Mouse (Mus musculus): ENCODE results near the gene Ermard.

DNA sequence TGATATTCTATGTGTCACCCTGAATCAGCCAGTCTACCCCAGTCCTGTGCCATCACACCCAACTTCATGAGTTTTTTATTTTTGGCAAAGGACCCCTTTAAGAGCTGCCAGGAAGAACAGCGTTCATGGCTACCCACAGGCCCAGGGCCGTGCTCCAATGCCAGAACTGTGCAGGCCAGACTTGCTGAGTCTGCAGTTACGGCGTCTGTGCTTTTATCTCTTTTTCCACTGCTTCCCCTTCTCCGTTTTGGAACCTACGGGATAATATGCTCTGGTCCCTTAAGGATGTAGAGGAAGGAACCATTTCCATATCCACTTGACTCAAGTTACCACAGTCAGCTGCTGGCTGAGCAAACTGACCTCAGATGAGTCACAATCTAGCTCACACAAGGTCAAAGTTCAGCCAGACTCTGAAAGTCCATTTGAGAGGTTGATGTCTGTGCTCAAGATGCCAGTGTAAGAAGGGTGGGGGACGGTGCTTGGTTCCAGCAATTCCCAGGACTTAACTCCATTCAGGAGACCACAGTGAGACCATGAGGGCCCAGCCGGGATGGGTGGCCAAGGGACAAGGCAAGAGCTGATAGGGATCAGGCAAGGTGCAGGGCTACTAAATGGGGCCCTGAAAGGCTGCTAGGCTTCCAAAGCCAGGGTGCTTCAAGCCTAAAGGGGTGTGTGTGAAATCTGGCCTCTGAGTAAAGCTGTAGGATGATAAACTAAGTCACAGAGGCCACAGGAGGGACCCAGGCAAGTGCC is 27.2 kb downstream of the Ermard start:
- no peak for TF ChIP-seq CTCF (IDR thresholded peaks at IDR 0.05; ENCODE audit: low read depth)
- no peak for TF ChIP-seq EP300 (IDR thresholded peaks at IDR 0.05; ENCODE audit: low read depth)
